Mouse (Mus musculus) stomach, embryonic 14.5 days (tissue): Measurements from ENCODE around the gene Fpr2. TPM values are rescaled to one million over a fixed set of nuclear protein-coding genes. Genes with fewer than 3 reads are reported as not detected.
"Not testable (repeated sequence)": the region's sequence is repeated elsewhere in the genome, so short reads cannot be mapped to it uniquely, and the experiment has no call there.

Experiments
- ATAC-seq: fragments of 200-750 bp; cut with Nextera tagmentation; 2 replicates; pipeline ENCODE4 v1.8.0; 2017; ENCODE audit warnings: low read depth, moderate TSS enrichment; ENCODE audit not compliant: insufficient number of reproducible peaks, insufficient read depth, low FRiP score
- H3K27ac ChIP-seq: fragments of 300-500 bp; sonication (generic); 2 replicates; pipeline ENCODE4 v1.5.1; 2014; ENCODE audit warnings: mild to moderate bottlenecking, low read length, moderate library complexity, mixed read lengths
- H3K27me3 ChIP-seq: fragments of 300-500 bp; sonication (generic); 2 replicates; pipeline ENCODE4 v1.6.1; 2014; ENCODE audit warnings: low read length, control low read depth, mixed read lengths; ENCODE audit not compliant: control insufficient read depth, insufficient read depth
- H3K36me3 ChIP-seq: fragments of 300-500 bp; sonication (generic); 2 replicates; pipeline ENCODE4 v1.6.1; 2014; ENCODE audit warnings: mild to moderate bottlenecking, control low read depth, low read length, moderate library complexity, mixed read lengths; ENCODE audit not compliant: control insufficient read depth, insufficient read depth
- H3K4me1 ChIP-seq: fragments of 300-500 bp; sonication (generic); 2 replicates; pipeline ENCODE4 v1.6.1; 2014; ENCODE audit warnings: low read length, control low read depth, mixed read lengths; ENCODE audit not compliant: control insufficient read depth, insufficient read depth
- H3K4me2 ChIP-seq: fragments of 300-500 bp; sonication (generic); replicated peaks from 2 replicates; pipeline ENCODE4 v1.6.1; 2014; ENCODE audit warnings: low read depth, low read length, control low read depth
- H3K4me3 ChIP-seq: fragments of 300-500 bp; sonication (generic); 2 replicates; pipeline ENCODE4 v1.5.1; 2014; ENCODE audit warnings: low read depth, low read length, control low read depth
- H3K9ac ChIP-seq: fragments of 300-500 bp; sonication (generic); replicated peaks from 2 replicates; pipeline ENCODE4 v1.6.1; 2014; ENCODE audit warnings: low read depth, mild to moderate bottlenecking, control low read depth, low read length, moderate library complexity, mixed read lengths
- H3K9me3 ChIP-seq: fragments of 300-500 bp; sonication (generic); 2 replicates; pipeline ENCODE4 v1.6.1; 2016; ENCODE audit warnings: low read depth, low read length, control low read depth; ENCODE audit not compliant: control insufficient read depth
- WGBS: fragments of 180-500 bp; shearing (Covaris S2); extraction: QIAGEN DNeasy Blood & Tissue Kit; methylation state at CpG from one replicate; pipeline ENCODE4 v1.1.7; 2014; 5-methylcytosine and 5-hydroxymethylcytosine counted together
- polyA plus RNA-seq: library from polyadenylated mRNA; unstranded; fragments of >200 nt; fragmentation: Nextera tagmentation; extraction: Ambion mirVana; gene quantifications from 2 replicates; pipeline ENCODE4 v1.2.1, GENCODE M21; 2014

Fpr2 gene
- polyA plus RNA-seq, 1 experiment from 2014 or later: not detected

DNA sequence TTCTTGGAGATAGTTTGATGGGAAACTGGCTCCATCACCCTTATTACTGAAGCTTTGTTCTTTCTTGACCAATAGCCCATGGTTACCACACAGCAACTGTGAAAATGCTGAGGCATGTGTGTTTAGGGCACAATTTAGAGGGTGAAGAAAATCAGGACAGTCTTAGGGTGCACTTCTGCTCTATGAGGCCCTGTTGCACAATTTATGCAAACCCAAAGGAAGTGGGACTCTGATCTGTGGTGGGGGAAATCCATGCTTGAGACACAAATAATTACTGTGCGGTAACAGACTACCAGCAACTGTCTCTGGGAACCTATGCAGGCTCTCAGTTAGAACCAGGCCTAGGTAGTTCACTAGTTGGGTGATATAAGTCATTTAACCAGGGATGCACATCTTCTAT is 13.1 kb downstream of the Fpr2 start:
- Histone ChIP-seq H3K4me2 (no peak overlapping the region), H3K9ac (no peak overlapping the region), H3K27me3 (no peaks in the 10 kb centered on the region), H3K4me3 (no peak overlapping the region), H3K27ac (no peak overlapping the region), H3K36me3 (no peaks in the 10 kb centered on the region), H3K4me1 (no peaks in the 10 kb centered on the region), H3K9me3 (no peaks in the 10 kb centered on the region)
- WGBS: 84% methylated on average over 1 of the region's 1 CpGs
- no peak for ATAC-seq

DNA sequence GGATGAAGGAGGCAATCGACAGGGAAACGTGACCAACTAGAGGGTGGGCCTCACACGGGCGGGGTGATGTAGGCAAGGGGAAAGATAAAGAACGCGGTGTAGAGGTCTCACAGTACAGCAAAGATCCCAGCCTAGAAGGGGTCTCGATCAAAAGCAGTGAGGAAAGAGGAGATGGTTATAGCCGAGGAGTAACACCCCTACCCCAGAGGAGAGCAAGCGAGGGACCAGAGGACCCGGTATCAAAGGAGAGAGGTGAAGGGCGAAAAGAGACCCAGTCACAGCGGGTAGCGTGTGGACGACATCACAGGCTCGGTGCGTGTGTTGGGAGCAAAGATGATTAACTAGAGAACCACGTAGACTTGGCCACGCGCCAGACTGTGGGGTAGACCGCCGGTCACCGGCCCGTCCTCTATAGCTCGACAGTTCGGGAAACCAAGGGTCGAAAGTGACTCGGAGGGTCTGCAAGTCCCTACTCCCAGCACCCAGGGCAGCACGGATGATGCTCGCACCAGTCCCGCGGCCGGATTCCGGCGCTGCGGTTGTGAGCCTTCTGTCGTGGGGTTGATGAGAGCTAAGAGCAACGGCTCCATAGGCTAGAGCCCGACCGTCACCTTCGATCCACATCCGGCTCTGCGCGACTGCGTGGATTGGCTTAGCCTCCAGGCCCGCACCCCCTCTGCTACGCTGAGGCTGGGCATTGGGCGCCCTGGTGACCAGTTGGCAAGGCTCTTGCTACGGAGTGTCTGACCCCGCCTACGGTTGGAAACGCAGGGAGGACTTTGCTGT is 22.2 kb downstream of the Fpr2 start:
- H3K9me3 ChIP-seq: no peaks in the 10 kb centered on the region
- no peaks in the 10 kb centered on the region for H3K4me1 ChIP-seq
- H3K27ac ChIP-seq: no peak overlapping the region; the same call in 1 of the 2 replicates
- WGBS: 16% methylated on average over 51 of the region's 51 CpGs
- H3K4me3 ChIP-seq: peak overlapping the region; percentile 40
- H3K27me3 ChIP-seq: no peaks in the 10 kb centered on the region
- H3K36me3 ChIP-seq: no peaks in the 10 kb centered on the region
- peak overlapping the region; percentile 36; the same call in 1 of the 2 replicates for H3K9ac ChIP-seq
- ATAC-seq: peak; percentile 99
- H3K4me2 ChIP-seq: peak overlapping the region; percentile 74

DNA sequence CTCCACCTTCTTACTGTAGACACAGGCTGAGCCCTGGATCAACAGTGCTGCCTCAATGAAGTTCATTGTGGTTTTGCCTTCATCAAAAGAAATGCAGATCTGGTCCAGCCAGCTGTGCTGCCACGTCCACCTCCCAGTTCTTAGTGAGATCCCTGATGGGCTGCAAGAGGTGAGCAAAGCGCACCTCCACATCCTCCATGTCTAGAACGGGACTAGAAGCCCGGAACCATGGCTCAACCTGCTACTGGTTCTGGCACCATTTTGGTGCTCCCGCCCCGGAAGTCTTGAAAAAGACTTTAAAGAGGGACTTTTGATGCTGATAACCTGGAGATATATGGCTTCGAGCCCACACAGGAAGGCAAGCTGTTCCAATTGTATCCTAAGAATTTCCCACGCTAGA is 25.0 kb downstream of the Fpr2 start:
- H3K27ac ChIP-seq: not testable (repeated sequence)

DNA sequence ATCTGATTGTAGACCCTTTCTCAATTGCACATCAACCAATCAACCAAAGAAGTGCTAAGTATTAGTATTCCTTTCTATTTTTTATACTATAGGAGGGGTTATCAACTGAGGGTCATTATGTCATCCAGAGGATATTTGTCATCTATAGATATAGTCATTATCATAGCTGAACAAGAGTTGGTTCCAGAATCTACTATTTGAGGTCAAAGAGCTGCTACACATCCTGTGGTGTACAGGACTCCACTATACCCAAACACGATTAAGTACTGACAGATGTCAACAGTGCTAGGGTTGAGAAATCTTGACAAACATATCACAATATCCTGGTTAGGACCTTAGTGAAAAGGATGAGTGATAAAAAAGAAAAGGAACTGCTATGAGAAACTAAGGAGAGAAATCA is 29.8 kb downstream of the Fpr2 start:
- 87% methylated on average over 1 of the region's 1 CpGs for WGBS
- Histone ChIP-seq H3K4me1 (no peaks in the 10 kb centered on the region), H3K27ac (no peak overlapping the region), H3K27me3 (no peaks in the 10 kb centered on the region), H3K4me2 (no peak overlapping the region), H3K4me3 (no peak overlapping the region), H3K9ac (no peak overlapping the region), H3K36me3 (no peaks in the 10 kb centered on the region), H3K9me3 (no peaks in the 10 kb centered on the region)
- no peak for ATAC-seq

More for the DNA sequence above, 25.0 kb downstream of the Fpr2 start:
- not testable (repeated sequence) for ATAC-seq, H3K27me3 ChIP-seq, H3K4me1 ChIP-seq, H3K36me3 ChIP-seq, H3K9me3 ChIP-seq, H3K4me3 ChIP-seq, H3K9ac ChIP-seq, H3K4me2 ChIP-seq
- 87% methylated on average over 8 of the region's 8 CpGs for WGBS

DNA sequence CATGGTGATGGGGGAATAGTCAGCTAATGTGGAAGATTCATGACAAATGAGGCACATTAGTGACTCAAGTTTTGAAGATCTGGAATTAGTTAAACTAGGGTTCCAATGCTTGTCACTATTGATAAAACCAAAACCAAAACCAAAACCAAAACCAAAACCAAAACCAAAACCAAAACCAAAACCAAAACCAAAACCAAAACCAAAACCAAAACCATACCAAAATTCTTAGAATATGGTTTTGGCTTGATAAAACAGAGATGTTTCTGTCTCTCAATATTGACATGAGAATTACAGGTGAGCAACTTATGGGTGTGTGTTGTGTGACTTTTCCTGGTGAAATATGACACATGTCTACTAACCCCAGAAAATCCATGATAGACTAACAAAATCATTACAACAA is 30.2 kb downstream of the Fpr2 start:
- Histone ChIP-seq H3K4me3 (no peak overlapping the region), H3K4me1 (no peaks in the 10 kb centered on the region), H3K27ac (no peak overlapping the region), H3K36me3 (no peaks in the 10 kb centered on the region), H3K4me2 (no peak overlapping the region), H3K9ac (no peak overlapping the region), H3K27me3 (no peaks in the 10 kb centered on the region), H3K9me3 (no peaks in the 10 kb centered on the region)
- no peak for ATAC-seq

Other genes starting within 250 kb of the Fpr2 start
- gene Vmn2r90, start 184.1 kb upstream of the Fpr2 start, polyA plus RNA-seq: not detected in 2 replicates
- 40.9 and 42.9 TPM in 2 replicates for gene Spaca6, start 60.7 kb upstream of the Fpr2 start, polyA plus RNA-seq
- gene Has1, start 32.6 kb upstream of the Fpr2 start, polyA plus RNA-seq: 3.1 and 4.0 TPM in 2 replicates
- gene Fpr1, start 3.9 kb upstream of the Fpr2 start, polyA plus RNA-seq: 0.30 and 0.32 TPM in 2 replicates
- not detected in 2 replicates for gene Fpr3, start within 50 bp of the Fpr2 start, polyA plus RNA-seq
- not detected in 2 replicates for gene Fpr-rs4, start 133.9 kb downstream of the Fpr2 start, polyA plus RNA-seq
- 0.03 TPM in 1 of 2 replicates, not detected in the other for gene Vmn2r124, start 161.6 kb downstream of the Fpr2 start, polyA plus RNA-seq
- gene Vmn2r91, start 197.2 kb downstream of the Fpr2 start, polyA plus RNA-seq: not detected in 2 replicates